Mouse (Mus musculus) bone marrow, adult 2 months (tissue): ENCODE measurements around the gene Ppp3ca.

ENCODE experiments used
- CTCF ChIP-seq: fragments of 200-500 bp; IDR thresholded peaks from 2 replicates; pipeline ENCODE4 v1.5.1; 2011; ENCODE audit warnings: low read length, control low read depth; ENCODE audit not compliant: control insufficient read depth, insufficient read depth
- POLR2A ChIP-seq: fragments of 200-500 bp; IDR thresholded peaks from 2 replicates; pipeline ENCODE4 v1.6.1; 2011; ENCODE audit warnings: low read depth, mild to moderate bottlenecking, control low read depth, low read length, borderline replicate concordance; ENCODE audit not compliant: control insufficient read depth

- no peak for TF ChIP-seq CTCF
- TF ChIP-seq POLR2A: no peak
These were observed 36.8 kb downstream of the Ppp3ca start for GRCm38 (mm10) chr3:136706771-136707170.
